Mouse (Mus musculus) R1 (cell line): Measurements from ENCODE around the gene Igll1.
A peak's percentile ranks its signal among the peaks of the same experiment; 100 is the strongest.

Experiments used
- DNase-seq: peaks from one replicate; pipeline ENCODE4 v3.0.0-alpha.2; 2018; ENCODE audit warnings: low read depth, low spot score

The Igll1 gene

GRCm38 (mm10) chr16:16854836-16855235 is 8.9 kb downstream of the Igll1 start:
- DNase-seq: peak; percentile 80

DNA sequence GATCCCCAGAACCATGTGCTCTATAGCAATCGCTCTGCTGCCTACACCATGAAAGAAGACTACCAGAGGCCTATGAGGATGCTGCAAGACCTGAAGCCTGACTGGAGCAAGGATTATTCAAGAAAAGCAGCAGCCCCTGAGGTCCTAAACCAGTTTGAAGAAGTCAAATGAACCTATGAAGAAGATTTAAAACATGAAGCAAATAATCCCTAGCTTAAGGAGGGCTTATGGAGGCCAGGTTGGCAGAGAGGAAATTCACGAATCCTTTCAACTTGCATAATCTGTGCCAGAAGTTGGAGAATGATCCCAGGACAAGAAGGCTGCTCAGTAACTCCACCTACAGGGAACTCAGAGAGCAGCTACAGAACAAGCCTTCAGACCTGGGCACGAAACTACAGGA is 11.4 kb downstream of the Igll1 start:
- peak; percentile 47 for DNase-seq

- peak; percentile 66 for DNase-seq
Observed at GRCm38 (mm10) chr16:16849196-16849595, 14.6 kb downstream of the Igll1 start.

- no peak for DNase-seq
Observed at GRCm38 (mm10) chr16:16829671-16830070, 34.1 kb downstream of the Igll1 start.

DNA sequence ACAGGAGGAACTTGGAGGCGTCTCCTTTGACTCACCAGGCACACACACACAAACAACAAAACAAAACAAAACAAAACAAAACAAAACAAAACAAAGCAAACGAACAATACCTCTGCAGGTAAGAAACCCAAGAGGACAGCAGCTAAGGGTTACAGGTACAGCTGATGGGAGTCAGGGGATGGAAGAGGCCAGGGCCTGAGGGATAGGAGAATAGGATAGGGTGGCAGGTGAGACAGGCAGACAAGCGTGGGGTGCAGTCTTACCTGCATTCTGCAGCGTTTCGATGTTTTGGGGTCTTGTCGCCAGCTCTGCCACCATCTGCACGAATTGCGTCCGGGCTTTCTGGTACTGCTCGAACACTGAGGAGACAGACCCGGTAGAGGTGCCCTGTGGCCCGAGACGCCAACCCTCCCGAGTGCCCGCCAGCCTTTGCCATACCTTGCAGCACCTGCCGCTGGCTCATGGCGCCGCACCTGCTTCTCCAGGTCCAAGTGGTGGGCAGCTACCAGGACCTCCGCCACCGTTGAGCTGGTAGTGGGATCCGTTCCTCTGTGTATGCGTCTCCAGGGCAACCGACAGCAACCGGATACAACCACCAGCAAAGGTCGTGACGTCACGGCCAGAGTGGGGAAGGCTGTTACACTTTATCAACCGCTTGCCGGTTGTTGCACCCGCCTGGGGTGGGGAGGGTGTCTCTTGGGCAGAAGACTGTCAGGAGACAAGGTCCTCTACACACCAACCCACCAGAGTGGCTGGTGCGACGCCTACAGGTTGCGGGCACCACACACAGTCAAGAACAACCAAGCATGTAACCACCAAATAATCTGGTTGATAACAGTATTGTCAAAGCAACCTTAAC is 34.8 kb downstream of the Igll1 start, which contains the start of gene Spag6l:
Gene Spag6l (minus strand): TSS at position 700 of the 859 bp plus-strand sequence.
- peak; percentile 83 for DNase-seq

- peak; percentile 56 for DNase-seq
Observed at GRCm38 (mm10) chr16:16826223-16826622, 37.6 kb downstream of the Igll1 start.

DNA sequence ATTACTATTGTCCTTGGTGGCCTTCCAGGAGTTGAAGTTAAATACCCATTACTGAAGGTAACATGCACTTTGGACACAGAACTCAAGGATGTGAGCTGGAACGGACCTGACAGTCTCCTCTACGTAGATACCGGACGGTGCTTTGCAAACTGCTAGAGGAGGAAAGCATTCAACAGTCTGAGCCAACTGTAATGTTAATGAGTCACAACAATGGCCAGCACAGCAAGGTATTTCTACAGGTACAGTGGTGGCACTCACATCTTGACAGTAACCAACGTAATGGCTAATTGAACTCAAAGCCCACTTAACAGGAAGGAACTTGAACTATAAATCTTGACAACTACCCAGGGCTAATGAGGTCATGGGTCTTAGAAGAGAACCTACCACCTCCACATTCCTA is 38.3 kb downstream of the Igll1 start:
- peak; percentile 89 for DNase-seq
